Mouse (Mus musculus): ENCODE data around the gene Mesd. TPM values are rescaled to one million over a fixed set of nuclear protein-coding genes. Genes with fewer than 3 reads are reported as not detected.

Gene Mesd
- total RNA-seq, 2 experiments from 2014 or later, result 57.8 to 61.1 TPM

GRCm38 (mm10) chr7:83913405-83913932, 29.2 kb downstream of the Mesd start:
- DNase-seq, result no peak

DNA sequence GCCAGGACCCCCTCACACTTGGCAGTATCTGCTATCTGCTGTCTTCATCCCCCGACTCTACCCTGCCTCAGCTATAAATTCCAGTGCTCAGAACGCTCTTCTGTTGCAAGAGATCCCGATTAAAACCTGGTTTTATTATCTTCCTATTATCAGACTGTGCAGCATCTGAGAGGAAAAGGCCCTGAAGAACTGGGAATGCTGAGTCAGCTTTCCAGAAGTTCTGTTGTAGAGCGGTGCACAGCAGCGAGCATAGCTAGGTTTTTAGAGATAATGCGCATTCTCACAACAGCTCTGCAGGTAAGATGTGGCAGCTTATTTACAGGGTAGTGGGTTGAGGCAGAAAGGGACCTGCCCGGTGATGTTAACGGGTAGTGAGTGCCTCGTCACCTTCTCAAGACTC, 29.7 kb downstream of the Mesd start:
- DNase-seq, result no peak

- peak; percentile 91 for DNase-seq
These were observed 30.3 kb downstream of the Mesd start for GRCm38 (mm10) chr7:83914566-83914965.

DNA sequence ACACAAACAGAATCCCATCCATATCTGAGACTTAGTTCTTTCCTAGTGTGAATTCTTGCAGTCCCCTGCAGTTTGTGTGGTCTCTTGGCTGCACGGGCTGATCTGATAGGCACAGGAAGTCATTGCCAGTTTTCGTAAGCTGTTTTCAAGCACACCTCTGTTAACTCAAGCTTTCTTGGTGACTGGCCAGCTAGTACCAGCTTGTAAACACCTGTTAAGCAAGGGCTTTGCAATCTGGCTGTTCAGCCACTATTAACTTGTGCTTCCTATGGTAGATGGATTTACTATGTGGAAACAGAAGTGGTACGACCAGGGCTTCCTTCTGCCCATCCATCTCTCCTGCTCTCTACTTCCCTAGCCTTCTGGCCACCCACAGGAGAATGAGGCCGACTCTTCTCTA, 36.0 kb downstream of the Mesd start:
- no peak for DNase-seq

DNA sequence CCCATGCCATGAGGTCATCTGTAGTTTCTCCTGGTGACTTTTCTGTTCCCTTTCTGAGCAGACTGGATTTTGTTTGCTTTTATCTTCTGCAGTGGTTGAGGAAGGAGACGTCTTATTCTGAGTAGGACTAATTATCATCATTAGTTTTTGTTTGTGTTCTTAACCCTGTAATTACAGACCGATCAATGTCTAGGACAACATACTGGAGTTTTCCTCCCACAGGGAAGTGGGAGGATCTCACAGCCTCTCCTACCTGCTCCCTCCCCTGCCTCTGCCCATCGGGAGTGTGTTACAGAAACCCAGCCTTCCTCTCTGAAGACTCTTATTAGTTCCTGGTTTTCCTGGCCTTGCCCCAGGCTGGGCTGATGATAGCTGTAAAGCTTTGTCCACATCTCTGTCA, 37.4 kb downstream of the Mesd start:
- DNase-seq, result no peak

DNA sequence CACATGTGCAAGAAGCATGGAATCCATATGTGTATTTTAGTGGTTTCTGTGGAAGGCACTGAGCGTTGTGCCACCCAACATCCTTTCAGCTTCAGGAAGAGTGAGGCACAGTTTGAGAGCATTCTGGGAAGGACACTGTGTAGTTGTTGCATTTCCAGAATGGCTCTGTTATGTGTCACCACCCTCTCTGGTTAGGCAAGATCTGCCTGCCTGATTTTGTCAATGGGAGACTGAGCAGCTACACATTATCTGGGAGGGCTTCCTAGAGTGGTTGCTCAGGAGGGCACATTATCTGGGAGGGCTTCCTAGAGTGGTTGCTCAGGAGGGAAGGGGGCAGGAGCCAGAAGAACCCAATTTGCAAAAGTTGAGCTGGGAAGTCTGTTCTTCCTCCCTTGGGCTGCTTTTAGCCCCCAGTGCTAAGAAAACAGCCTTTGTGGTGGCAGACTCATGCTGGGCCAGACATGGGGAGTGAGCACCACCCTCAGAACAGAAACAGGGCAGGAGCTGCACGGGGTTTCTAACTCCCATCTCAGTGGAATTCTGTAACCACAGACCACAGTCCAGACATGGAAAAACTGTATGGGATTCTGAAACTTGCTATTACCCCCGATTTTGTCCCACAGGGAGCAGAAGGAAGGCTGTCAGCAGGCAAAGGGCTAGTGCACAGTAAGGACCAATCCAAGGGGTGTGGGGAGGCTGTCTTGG, 54.9 kb downstream of the Mesd start:
- no peak for DNase-seq

GRCm38 (mm10) chr7:83940136-83940535, 55.9 kb downstream of the Mesd start:
- DNase-seq, result no peak

- DNase-seq, result no peak
These were observed 57.4 kb downstream of the Mesd start for GRCm38 (mm10) chr7:83941701-83942101.

GRCm38 (mm10) chr7:83948743-83949142, 64.5 kb downstream of the Mesd start:
- no peak for DNase-seq

DNA sequence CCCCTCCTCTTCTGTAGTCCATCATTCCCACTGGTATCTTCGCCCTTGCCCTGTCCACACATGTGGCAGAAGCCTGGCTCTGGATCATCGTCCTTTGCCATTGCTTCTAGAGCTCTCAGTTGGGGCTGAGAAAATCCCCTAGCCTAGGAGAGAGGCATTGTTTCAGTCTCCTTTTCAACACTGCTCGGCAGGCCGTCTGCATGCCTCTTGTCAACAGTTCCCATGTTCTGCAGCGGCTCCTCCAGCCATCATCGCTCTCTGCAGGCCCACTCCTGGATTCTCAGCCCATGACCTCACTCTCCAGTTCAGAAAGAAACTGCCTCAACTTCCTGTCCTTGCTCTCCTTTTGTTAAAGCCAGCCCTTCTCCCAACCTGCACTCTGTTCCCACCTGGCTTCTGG, 65.4 kb downstream of the Mesd start:
- peak; percentile 25 for DNase-seq

Other genes with a start within 250 kb of the Mesd start
- gene Il16, start 138.7 kb upstream of the Mesd start, total RNA-seq (2021), result 1 to 10 TPM; 4.5 to 5.5 TPM
- under 1 TPM; 0.52 to 0.65 TPM for gene Cfap161, start 89.6 kb upstream of the Mesd start, total RNA-seq (2021)
- 10 to 100 TPM; 31.7 to 33.4 TPM for gene Tlnrd1, start 161 bp upstream of the Mesd start, total RNA-seq (2021)
- gene Cemip, start 202.0 kb downstream of the Mesd start, total RNA-seq (2021), result 1 to 10 TPM; 2.0 to 2.6 TPM